Mouse (Mus musculus) hindlimb bud, embryonic 11.5 days (tissue): Measurements from ENCODE around the gene Nsd1.

Experiments
- DNase-seq: peaks from one replicate; pipeline ENCODE4 v3.0.0-alpha.2; 2012; ENCODE audit warnings: low read depth, low spot score; ENCODE audit errors: extremely low spot score

The Nsd1 gene

DNA sequence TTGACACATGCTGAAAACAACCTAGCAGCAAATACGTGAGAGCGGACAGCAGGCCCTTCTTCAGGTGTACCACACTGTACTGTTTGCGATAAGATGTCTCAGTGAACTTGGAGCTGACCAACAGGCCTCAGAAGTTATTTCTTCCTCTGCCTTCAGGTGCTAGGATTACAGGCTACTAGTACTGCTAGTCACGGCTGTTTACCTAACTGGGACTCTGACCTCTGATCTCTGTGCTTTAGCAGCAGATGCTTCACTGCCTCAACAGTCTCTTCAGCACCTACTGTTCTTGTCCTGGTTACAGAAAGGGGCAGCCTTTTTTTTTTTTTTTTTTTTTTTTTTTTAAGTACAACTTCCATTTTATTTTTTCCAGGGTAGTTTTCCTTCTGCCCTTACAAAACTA, 43.2 kb downstream of the Nsd1 start:
- no peak for DNase-seq

DNA sequence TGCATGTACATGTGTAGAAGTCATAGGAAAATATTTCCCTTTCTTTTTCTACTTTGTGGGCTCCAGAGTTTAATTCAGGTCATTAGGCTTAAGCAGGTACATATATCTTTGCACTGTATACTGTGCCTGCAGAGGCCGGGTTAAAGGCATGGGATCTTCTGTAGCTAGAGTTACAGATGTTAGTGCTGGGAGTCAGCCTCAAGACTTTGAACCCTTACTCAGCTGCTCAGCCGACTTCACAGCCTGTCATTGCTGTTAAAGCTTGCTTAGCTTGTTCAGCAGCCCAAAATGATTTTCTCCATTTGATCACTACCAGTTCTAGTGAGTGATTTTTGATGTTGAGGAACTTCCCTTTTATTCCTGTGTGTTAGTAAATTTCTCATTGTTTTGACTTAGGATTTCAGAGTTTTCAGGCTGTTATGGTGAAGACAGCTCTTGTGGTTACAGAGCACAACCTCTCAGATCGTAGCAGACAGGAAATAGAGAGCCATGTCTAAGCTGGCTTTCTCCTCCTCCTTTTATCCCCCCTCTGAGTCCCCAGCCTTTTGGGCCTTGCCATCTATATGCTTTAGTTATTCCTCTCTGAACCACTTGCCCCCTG, 45.6 kb downstream of the Nsd1 start:
- no peak for DNase-seq

DNA sequence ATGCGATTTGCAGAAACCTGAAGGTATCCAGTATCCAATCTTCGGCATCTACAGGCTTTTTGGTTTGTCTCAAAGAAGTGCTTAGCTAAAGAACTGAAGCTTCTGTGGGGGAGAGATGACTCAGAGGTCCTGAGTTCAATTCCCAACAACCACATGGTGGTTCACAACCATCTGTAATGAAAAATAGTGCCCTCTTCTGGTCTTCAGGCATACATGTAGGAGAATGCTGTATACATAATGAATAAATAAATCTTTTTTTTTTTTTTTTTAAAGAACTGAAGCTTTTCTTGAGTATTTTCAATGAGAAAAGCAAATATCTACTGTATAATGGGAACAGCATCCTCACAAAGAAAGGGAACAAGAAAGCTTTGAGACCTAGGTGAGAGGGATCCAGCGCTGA, 49.1 kb downstream of the Nsd1 start:
- DNase-seq: no peak

DNA sequence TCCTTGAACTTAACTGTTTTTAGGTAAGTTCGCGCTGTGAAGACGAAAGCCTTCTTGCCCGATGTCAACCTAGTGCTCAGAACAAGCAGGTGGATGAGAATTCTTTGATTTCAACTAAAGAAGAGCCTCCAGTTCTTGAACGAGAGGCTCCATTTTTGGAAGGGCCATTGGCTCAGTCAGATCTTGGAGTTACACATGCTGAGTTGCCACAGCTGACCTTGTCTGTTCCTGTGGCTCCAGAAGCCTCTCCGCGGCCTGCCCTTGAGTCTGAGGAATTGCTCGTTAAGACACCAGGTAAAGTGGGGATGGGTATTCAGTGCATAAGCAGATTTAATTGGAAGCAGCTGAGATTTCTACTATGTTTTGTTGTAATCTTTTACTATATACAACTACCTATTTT, 51.9 kb downstream of the Nsd1 start:
- DNase-seq: no peak

DNA sequence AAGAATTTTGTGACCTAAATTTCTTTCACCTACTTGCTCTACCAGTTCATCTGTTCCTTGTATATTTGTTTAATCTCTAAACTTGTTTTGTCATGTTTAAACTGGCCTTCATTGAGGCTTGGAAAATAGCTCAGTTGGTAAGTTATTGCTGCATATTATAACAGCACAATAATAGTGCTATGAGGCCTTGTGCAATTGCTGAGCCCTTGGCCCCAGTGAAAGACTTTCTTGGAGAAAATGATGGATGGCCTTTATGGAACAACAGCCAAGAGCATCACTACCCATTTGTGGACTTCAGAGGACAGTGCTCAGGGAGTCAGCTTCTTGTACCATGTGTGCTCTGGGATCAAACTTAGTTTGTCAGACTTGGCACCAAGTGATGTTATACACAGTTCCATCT, 52.5 kb downstream of the Nsd1 start:
- no peak for DNase-seq

DNA sequence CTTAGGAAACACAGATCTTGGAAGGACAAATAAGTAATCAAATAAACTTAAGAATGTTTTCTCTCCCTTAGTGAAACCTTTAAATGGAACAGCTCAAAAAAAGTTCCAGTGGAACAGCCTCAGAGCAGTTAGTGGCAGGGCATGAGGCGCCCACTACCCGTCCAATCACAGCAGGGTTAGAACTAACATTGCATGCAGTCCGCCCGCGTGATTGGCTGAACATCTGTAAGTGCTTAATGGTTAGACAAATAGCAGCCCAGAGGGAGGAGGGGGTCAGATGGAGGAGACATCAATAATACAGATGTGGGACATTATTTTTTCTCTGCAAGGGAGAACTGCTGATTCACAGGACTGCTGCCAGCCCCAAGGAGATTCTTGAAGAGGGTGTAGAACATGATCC, 67.6 kb downstream of the Nsd1 start:
- no peak for DNase-seq

DNA sequence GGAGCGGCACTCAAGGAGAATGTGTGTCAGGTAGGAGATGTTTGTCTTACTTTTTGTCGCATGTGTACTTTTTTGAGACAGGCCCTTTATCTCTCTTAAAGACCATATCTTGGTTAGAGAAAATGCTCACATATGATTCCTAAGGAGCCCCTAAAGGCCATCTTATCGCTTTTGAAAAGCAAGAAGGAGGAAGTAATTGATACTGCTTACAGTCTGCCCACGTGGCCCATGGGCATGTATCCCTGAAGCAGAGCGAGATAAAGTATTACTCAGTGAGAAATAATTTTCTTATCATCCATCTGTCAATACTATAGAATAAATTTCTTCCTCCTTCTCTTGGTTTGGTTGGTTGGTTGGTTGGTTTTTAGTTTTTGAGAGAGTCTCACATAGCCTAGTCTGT, 68.1 kb downstream of the Nsd1 start:
- no peak for DNase-seq

DNA sequence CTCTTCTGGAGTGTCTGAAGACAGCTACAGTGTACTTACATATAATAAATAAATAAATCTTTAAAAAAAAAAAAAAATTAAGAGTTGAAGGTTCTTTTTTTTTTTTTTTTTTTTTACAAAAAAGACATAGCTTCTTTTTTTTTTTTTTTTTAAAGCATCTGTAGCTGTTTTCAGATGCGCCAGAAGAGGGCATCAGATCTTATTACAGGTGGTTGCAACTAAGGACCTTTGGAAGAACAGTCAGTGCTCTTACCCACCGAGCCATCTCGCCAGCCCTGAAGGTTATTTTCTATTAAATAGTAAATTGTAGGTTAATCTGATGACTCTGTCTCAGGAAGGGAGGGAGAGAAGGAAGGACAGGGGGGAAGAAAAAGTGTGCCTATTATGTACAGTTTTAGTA, 79.3 kb downstream of the Nsd1 start:
- no peak for DNase-seq

DNA sequence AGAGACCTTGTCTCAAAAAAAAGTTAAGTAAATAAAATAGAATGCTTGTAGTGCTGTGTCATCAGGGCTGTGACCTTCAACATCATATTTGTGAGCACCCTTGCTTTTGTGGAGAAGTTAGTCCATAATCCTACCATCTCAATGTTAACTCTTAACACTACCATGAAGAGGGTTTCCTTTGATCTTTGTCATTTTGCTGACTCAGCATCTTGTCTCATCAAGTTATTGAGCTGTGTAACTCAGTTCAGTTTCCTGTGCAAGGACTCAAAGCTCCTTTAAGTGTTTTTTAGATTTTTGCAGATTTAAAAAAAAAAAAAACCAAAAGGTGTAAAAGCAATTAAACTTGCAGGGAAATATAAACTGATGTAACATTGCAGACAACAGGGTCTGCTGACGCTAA, 87.2 kb downstream of the Nsd1 start:
- no peak for DNase-seq

DNA sequence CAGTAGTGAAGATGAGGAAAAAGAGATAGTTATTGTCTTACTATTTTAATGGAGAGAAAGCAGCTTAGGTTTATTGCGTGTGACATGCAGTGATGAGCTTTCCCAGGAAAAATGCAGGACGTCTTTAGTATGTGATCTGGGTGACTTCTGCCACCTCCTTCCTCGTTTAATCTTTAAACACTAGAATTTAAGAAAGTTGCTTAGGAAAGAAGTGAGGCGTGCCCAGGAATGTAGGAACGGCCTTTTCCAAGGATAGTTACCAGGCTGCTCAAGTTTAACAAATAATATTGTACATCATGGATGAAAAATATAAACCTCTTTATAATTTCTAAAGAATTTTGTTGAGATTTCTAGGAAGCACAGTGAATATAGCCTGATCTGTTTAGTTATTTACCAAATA, 91.3 kb downstream of the Nsd1 start:
- no peak for DNase-seq

DNA sequence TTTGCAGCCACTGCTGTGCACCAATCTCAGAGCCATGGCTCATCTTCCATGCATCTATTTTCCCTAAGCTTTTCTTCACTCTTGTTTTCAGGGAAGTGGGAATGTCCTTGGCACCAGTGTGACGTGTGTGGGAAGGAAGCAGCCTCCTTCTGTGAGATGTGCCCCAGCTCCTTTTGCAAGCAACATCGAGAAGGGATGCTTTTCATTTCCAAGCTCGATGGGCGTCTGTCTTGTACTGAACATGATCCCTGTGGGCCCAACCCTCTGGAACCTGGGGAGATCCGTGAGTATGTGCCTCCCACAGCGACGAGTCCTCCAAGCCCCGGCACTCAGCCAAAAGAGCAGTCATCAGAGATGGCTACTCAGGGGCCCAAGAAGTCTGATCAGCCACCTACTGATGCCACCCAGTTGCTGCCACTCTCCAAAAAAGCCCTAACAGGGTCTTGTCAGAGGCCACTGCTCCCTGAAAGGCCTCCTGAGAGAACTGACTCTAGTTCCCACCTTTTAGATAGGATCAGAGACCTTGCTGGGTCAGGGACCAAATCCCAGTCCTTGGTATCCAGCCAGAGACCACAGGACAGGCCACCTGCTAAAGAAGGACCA, 102.5 kb downstream of the Nsd1 start:
- DNase-seq: no peak

DNA sequence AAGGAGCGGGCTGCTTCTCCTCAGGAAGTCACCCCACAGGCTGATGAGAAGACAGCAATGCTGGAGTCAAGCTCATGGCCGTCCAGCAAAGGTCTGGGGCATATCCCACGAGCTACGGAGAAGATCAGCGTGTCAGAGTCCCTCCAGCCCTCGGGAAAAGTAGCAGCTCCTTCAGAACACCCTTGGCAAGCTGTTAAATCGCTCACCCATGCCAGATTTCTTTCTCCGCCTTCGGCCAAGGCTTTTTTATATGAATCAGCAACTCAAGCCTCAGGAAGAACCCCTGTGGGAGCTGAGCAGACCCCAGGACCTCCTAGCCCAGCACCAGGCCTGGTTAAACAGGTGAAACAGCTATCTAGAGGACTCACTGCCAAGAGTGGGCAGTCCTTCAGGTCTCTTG, 103.5 kb downstream of the Nsd1 start:
- DNase-seq: no peak

DNA sequence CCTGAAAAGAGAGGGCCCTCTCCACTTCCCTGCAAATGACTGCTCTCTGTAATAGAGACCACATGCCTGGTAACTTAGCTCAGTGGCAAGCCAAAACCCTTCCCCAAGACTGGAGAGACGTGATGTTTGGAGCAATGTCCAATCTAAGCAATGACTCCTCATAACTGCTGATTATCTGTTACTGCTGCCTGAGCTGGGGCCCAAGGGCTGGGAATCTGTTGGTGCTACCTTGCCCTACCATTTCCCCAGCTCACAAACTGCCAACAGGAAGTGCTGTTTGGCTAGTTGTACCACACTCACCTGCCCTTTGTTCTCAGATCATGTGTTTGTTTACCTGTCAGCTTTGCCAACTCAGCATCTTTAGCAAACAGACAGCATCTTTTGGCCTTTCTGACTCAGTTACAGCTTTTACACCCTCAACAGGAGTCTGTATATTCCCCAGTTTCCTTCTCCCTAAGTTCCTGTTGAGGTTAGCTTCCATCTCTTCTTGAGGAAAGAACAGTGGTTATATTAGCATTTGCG, 105.4 kb downstream of the Nsd1 start:
- DNase-seq: no peak

DNA sequence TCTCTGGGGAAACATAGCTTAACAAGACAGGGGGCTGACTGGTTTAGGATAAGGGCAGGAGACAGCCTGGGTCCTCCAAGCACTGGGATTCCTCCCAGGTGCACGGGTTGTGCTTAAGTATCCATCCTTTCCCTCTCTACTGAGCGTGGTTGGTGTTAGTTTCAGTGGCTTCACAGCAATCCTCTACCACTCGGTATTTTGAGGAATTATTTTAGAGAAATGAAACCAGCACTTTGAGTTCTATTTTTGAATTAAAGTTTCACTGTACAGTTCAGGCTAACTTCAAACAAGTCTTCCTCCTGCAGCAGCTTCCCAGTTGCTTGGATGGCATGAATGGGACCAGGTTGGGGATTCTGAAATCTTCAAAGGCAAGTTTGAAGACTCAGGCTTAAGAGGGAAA, 108.8 kb downstream of the Nsd1 start:
- DNase-seq: no peak

DNA sequence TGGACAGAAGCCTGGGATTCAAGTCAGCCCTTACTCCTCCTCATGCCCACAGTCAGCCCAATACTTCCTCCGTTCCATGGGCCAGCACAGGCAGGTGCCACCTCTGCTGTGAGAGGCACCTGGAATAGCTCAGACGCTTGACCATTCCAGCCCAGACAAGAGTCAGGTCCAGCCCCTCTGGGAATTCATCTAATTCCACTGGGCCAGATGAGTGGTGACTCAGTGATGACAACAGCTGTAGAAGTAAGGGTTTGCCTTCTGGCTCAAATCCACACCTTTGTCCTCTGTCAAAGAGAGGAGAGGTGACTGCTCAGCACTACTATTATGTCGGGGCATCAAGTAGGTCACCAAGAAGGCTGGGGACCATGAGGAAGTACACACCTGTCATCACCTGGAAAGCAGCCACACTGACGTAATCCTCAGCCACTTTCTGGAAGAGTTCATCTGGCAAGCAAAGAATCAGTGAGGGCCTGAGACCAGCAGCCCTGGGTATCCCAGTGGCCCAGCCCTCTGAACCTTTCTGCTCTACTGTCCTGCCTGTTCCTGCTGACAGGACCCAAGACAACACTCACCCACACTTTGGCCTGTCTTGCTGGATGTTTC, 110.5 kb downstream of the Nsd1 start, which contains the start of gene Prelid1:
Prelid1 (plus strand) TSS at position 570 of the 603 bp plus-strand sequence.
- no peak for DNase-seq

DNA sequence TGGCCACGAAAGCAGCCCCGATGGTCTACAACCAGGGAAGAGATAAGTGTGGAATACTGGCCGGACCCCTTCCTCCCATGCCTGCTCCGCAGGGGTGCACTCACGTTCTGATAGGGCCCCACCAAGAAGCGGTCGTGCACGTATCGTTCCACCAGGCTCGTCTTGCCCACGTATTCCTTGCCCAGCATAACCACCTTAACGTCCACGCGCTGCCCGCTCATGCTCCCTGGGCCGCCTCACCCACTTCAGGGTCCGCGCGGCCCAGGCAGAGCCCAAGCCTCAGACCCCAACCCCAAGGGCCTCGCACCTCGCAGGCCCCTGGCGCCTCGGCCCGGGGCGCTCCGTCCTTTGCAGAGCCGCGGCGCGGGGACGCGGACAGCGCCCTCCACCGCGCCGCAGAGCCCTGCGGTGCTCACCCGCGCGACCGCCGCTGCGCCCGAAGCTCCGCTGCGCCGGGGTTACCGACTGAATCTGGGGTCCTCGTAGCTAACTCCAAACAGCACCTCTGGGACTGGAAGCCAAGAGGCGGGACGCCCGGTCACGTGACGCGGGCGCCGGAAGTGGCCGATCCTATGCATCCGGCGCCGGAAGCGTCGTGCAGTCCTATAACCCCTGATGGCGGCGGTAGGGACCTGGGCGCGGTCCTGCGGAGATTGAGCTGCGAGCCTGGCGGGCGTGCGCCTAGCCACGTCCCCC, 112.0 kb downstream of the Nsd1 start, which contains the start of gene Rab24:
Rab24 (minus strand) TSS at position 513 of the 696 bp plus-strand sequence.
- DNase-seq: no peak

DNA sequence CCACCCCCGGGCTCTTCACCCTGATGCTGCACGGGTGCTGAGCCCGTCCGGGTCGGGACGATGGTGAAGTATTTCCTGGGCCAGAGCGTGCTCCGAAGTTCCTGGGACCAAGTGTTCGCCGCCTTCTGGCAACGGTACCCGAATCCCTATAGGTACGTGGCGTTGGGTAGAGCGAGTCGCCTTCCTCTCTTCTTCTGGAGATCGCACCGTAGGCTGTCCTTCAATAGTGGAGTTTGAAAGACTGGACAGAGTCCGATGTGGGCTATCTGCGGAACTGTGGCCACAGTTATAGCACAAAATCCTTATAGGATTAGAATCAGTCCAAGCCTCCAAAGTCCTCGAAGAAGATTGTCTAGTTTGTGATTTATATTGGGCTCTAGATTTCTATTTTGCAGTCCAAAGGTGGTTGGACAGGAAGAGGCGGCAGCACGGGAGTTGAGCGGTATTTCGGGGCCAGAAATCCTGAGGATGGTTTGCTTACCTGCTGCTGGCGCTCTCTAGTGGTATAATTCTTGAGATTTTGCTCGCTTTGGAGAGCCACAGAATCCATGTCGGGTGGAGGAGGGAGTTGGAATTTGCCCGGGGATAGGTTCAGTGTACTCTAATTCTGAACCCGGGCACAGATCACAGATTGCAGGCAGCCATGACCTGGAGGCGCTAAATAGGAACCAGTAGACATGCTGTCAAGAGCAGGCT, 112.7 kb downstream of the Nsd1 start:
- DNase-seq: no peak

DNA sequence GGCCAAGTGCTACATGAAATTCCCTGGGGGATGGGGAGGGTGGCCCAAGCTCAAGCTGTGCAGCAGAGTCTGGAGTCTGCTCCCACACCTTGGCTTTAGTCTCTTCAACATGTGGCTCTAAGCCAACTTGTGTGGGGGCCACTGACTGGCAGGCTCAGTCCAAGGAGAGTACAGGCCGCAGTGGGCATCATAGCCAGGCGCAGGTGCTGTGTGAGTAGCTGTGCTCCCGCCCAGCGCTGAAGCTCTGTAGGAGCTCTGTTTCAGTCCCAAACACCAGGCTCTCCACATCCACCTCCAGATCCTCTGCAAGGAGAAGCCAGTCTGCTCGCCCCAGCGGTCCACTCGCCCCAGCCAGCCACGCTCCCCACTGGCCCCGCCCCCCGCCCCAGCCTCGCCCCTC, 116.0 kb downstream of the Nsd1 start:
- no peak for DNase-seq

DNA sequence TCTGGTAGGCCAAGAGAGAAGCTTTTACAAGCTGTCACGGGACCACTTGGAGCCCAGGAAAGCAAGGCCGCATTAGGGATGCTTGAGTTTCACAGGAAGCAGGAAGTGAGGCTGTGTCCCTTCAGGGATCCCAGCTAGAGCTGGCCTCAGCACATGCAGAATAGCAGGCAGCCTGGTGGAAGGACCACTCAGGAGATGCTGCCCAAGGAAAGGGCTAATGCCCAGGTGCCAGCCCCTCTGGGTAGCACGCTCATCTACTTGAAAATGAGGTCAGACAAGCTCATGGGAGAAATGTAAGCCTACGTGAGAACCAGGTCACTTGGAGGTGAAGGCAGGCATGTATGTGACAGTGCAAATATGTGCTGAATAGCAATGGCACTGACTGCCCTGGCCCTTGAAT, 117.6 kb downstream of the Nsd1 start:
- DNase-seq: no peak

DNA sequence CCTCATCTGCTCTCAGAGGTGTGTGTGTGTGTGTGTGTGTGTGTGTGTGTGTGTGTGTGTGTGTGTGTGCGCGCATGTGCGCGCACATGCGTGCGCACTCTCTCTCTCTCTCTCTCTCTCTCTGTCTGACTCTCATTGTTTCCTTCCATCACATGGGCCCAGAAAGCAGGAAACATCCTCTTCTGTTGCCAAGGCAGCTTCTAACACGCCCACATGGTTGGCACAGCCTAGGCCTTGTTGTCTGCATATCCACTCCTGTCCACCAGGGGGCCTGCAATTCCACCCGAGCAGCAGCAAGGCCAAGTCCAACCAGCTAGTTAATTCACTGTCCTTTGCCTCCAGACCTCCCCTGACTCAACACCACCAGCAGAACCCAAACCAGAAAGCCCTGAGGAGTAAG, 118.1 kb downstream of the Nsd1 start:
- peak; percentile 61 for DNase-seq

DNA sequence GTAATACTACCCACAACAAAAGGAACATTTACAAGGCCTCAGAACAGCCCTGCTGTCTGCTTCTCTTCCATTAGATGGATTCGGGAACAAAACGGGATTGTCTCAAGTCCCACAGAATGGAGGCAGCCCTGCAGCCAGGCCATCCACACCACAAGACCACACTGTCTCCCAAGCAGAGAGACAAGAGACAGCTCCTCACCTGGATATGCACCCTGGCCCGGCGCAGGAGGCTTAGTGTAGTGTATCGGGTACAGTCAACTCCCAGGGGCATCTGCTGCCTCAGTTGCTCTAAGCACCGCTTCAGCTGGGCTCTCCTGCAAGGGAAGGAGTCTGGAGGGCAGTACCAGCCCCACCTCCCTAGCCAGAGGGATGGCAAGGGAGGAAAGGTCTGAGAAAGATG, 118.6 kb downstream of the Nsd1 start:
- DNase-seq: no peak
